Mouse (Mus musculus) midbrain, postnatal 0 days (tissue): Measurements from ENCODE around the gene Prkacb. TPM values are rescaled to one million over a fixed set of nuclear protein-coding genes. Genes with fewer than 3 reads are reported as not detected.

Source experiments
- ATAC-seq: fragments of 200-750 bp; cut with Nextera tagmentation; 2 replicates; pipeline ENCODE4 v1.8.0; 2017; ENCODE audit warnings: moderate number of reproducible peaks, mild to moderate bottlenecking, moderate TSS enrichment, moderate library complexity; ENCODE audit not compliant: low FRiP score
- DNase-seq: peaks from one replicate; pipeline ENCODE4 v3.0.0-alpha.2; 2015; ENCODE audit warnings: low spot score
- H3K27ac ChIP-seq: fragments of 300-500 bp; sonication (generic); 2 replicates; pipeline ENCODE4 v1.5.1; 2014; ENCODE audit warnings: low read depth, mild to moderate bottlenecking, low read length, mixed read lengths
- H3K27me3 ChIP-seq: fragments of 300-500 bp; sonication (generic); 2 replicates; pipeline ENCODE4 v1.6.1; 2014; ENCODE audit warnings: low read length, control low read depth, mixed read lengths; ENCODE audit not compliant: insufficient read depth
- H3K36me3 ChIP-seq: fragments of 300-500 bp; sonication (generic); 2 replicates; pipeline ENCODE4 v1.6.1; 2014; ENCODE audit warnings: low read length, control low read depth, mixed read lengths; ENCODE audit not compliant: insufficient read depth
- H3K4me1 ChIP-seq: fragments of 300-500 bp; sonication (generic); 2 replicates; pipeline ENCODE4 v1.6.1; 2014; ENCODE audit warnings: mild to moderate bottlenecking, control low read depth, antibody characterized with exemption, low read length, mixed read lengths; ENCODE audit not compliant: insufficient read depth
- H3K4me2 ChIP-seq: fragments of 300-500 bp; sonication (generic); 2 replicates; pipeline ENCODE4 v1.6.1; 2014; ENCODE audit warnings: low read depth, mild to moderate bottlenecking, low read length, mixed read lengths; ENCODE audit not compliant: poor library complexity, severe bottlenecking
- H3K4me3 ChIP-seq: fragments of 300-500 bp; sonication (generic); 2 replicates; pipeline ENCODE4 v1.5.1; 2014; ENCODE audit warnings: low read depth, mild to moderate bottlenecking, low read length, moderate library complexity
- H3K9ac ChIP-seq: fragments of 300-500 bp; sonication (generic); replicated peaks from 2 replicates; pipeline ENCODE4 v1.6.1; 2014; ENCODE audit warnings: mild to moderate bottlenecking, low read length, moderate library complexity, mixed read lengths; ENCODE audit not compliant: poor library complexity, severe bottlenecking
- H3K9me3 ChIP-seq: fragments of 300-500 bp; sonication (generic); 2 replicates; pipeline ENCODE4 v1.6.1; 2016; ENCODE audit warnings: low read length, control low read depth
- CTCF ChIP-seq: IDR thresholded peaks from 2 replicates; pipeline ENCODE4 v1.5.1; 2016; ENCODE audit warnings: antibody characterized with exemption, mild to moderate bottlenecking
- WGBS: fragments of 180-500 bp; shearing (Covaris S2); extraction: QIAGEN DNeasy Blood & Tissue Kit; methylation state at CpG from one replicate; pipeline ENCODE4 v1.1.7; 2014; 5-methylcytosine and 5-hydroxymethylcytosine counted together
- polyA plus RNA-seq: library from polyadenylated mRNA; unstranded; fragments of >200 nt; fragmentation: Nextera tagmentation; extraction: Ambion mirVana; gene quantifications from 2 replicates; pipeline ENCODE4 v1.2.1, GENCODE M21; 2015
- total RNA-seq: library from RNA; depleted of rRNA; stranded (reverse); fragments of >200 nt; gene quantifications from 2 replicates; pipeline ENCODE4 v1.2.3, GENCODE M21; 2014

Prkacb gene
- total and polyA plus RNA-seq, 2 experiments from 2014 or later, result 221 to 311 TPM

- peak overlapping the region; percentile 51; the same call in 1 of the 2 replicates for H3K27ac ChIP-seq
- no peaks in the 10 kb centered on the region for H3K27me3 ChIP-seq
- no peak overlapping the region for H3K4me2 ChIP-seq
- peak; percentile 82 for TF ChIP-seq CTCF
- WGBS, result 52% methylated on average over 7 of the region's 7 CpGs
- H3K9ac ChIP-seq, result no peak overlapping the region
- DNase-seq (peak; percentile 82), ATAC-seq (peak; percentile 76; the same call in 1 of the 2 replicates)
- H3K9me3 ChIP-seq, result no peaks in the 10 kb centered on the region
- H3K36me3 ChIP-seq, result no peaks in the 10 kb centered on the region
- 0 out of 2 replicates have a peak, but pooled peaks cover 4% of the 10 kb centered on the region for H3K4me1 ChIP-seq
- no peak overlapping the region for H3K4me3 ChIP-seq
Measured at GRCm38 (mm10) chr3:146783645-146784225, 29.1 kb downstream of the Prkacb start.

- Histone ChIP-seq H3K4me3 (no peak overlapping the region), H3K27ac (0 out of 2 replicates have a peak overlapping the region, but pooled peaks have one; percentile 26), H3K9me3 (no peaks in the 10 kb centered on the region), H3K4me1 (0 out of 2 replicates have a peak, but pooled peaks cover 4% of the 10 kb centered on the region), H3K36me3 (no peaks in the 10 kb centered on the region), H3K27me3 (no peaks in the 10 kb centered on the region), H3K9ac (no peak overlapping the region), H3K4me2 (no peak overlapping the region)
- WGBS, result 42% methylated on average over 6 of the region's 6 CpGs
- no peak for ATAC-seq
- TF ChIP-seq CTCF, result peak; percentile 55
- peak; percentile 49 for DNase-seq
Measured at GRCm38 (mm10) chr3:146782548-146782947, 30.2 kb downstream of the Prkacb start.

GRCm38 (mm10) chr3:146781131-146781530 lies 31.7 kb downstream of the Prkacb start:
- DNase-seq (no peak), ATAC-seq (no peak)
- no peak overlapping the region for H3K9ac ChIP-seq
- H3K27me3 ChIP-seq, result no peaks in the 10 kb centered on the region
- H3K4me1 ChIP-seq, result 0 out of 2 replicates have a peak, but pooled peaks cover 4% of the 10 kb centered on the region
- H3K36me3 ChIP-seq, result no peaks in the 10 kb centered on the region
- H3K9me3 ChIP-seq, result no peaks in the 10 kb centered on the region
- TF ChIP-seq CTCF, result no peak
- no peak overlapping the region for H3K4me3 ChIP-seq
- peak overlapping the region; percentile 1; the same call in 1 of the 2 replicates for H3K4me2 ChIP-seq
- WGBS, result 32% methylated on average over 11 of the region's 11 CpGs
- H3K27ac ChIP-seq, result no peak overlapping the region

- H3K9me3 ChIP-seq, result no peaks in the 10 kb centered on the region
- WGBS, result 50% methylated on average over 3 of the region's 3 CpGs
- no peak overlapping the region for H3K4me3 ChIP-seq
- no peak for TF ChIP-seq CTCF
- no peaks in the 10 kb centered on the region for H3K36me3 ChIP-seq
- no peak overlapping the region for H3K9ac ChIP-seq
- no peak overlapping the region for H3K27ac ChIP-seq
- no peak for ATAC-seq
- no peak overlapping the region for H3K4me2 ChIP-seq
- H3K27me3 ChIP-seq, result no peaks in the 10 kb centered on the region
- 0 out of 2 replicates have a peak, but pooled peaks cover 4% of the 10 kb centered on the region for H3K4me1 ChIP-seq
- DNase-seq, result peak; percentile 38
Measured at GRCm38 (mm10) chr3:146780241-146780640, 32.5 kb downstream of the Prkacb start.

GRCm38 (mm10) chr3:146778913-146779312 lies 33.9 kb downstream of the Prkacb start:
- no peak for DNase-seq
- Histone ChIP-seq H3K9ac (no peak overlapping the region), H3K36me3 (no peaks in the 10 kb centered on the region), H3K9me3 (no peaks in the 10 kb centered on the region), H3K4me2 (no peak overlapping the region), H3K27ac (no peak overlapping the region), H3K4me1 (0 out of 2 replicates have a peak, but pooled peaks cover 4% of the 10 kb centered on the region), H3K4me3 (no peak overlapping the region), H3K27me3 (no peaks in the 10 kb centered on the region)
- ATAC-seq, result no peak
- WGBS, result 80% methylated on average over 8 of the region's 8 CpGs
- no peak for TF ChIP-seq CTCF

GRCm38 (mm10) chr3:146778451-146778850 lies 34.3 kb downstream of the Prkacb start:
- no peak overlapping the region for H3K4me2 ChIP-seq
- ATAC-seq (no peak), DNase-seq (no peak)
- no peaks in the 10 kb centered on the region for H3K36me3 ChIP-seq
- H3K9me3 ChIP-seq, result no peaks in the 10 kb centered on the region
- no peak overlapping the region for H3K9ac ChIP-seq
- 0 out of 2 replicates have a peak, but pooled peaks cover 4% of the 10 kb centered on the region for H3K4me1 ChIP-seq
- H3K4me3 ChIP-seq, result no peak overlapping the region
- 85% methylated on average over 2 of the region's 2 CpGs for WGBS
- H3K27ac ChIP-seq, result no peak overlapping the region
- no peaks in the 10 kb centered on the region for H3K27me3 ChIP-seq
- no peak for TF ChIP-seq CTCF
